Mouse (Mus musculus): Measurements from ENCODE around the gene Kcnip2. TPM values are rescaled to one million over a fixed set of nuclear protein-coding genes. Genes with fewer than 3 reads are reported as not detected.

Kcnip2 gene
- total RNA-seq, 2 experiments from 2014 or later: 0.29 TPM; not detected in 1

GRCm38 (mm10) chr19:45781676-45782075 lies 34.2 kb downstream of the Kcnip2 start:
- DNase-seq: no peak

- DNase-seq: no peak
Measured at GRCm38 (mm10) chr19:45780350-45780915, 35.4 kb downstream of the Kcnip2 start.

- DNase-seq: no peak
Measured at GRCm38 (mm10) chr19:45775486-45775885, 40.4 kb downstream of the Kcnip2 start.

GRCm38 (mm10) chr19:45771501-45771900 lies 44.4 kb downstream of the Kcnip2 start:
- DNase-seq: no peak

- DNase-seq: no peak
Measured at GRCm38 (mm10) chr19:45760810-45761209, 55.1 kb downstream of the Kcnip2 start.

- no peak for DNase-seq
Measured at GRCm38 (mm10) chr19:45758671-45759070, 57.2 kb downstream of the Kcnip2 start.

GRCm38 (mm10) chr19:45753551-45753950 lies 62.3 kb downstream of the Kcnip2 start:
- DNase-seq: no peak

- no peak for DNase-seq
Measured at GRCm38 (mm10) chr19:45751881-45752280, 64.0 kb downstream of the Kcnip2 start.

GRCm38 (mm10) chr19:45749243-45750043 lies 66.4 kb downstream of the Kcnip2 start, which contains the start of gene Npm3:
Gene Npm3, minus strand, starts transcription at chr19:45749591.
- peak; percentile 81 for DNase-seq

- no peak for DNase-seq
Measured at GRCm38 (mm10) chr19:45748691-45749242, 67.1 kb downstream of the Kcnip2 start.

GRCm38 (mm10) chr19:45748206-45748605 lies 67.7 kb downstream of the Kcnip2 start:
- DNase-seq: no peak

GRCm38 (mm10) chr19:45747028-45747867 lies 68.6 kb downstream of the Kcnip2 start:
- peak; percentile 65 for DNase-seq

GRCm38 (mm10) chr19:45746153-45747020 lies 69.5 kb downstream of the Kcnip2 start:
- DNase-seq: peak; percentile 61

- no peak for DNase-seq
Measured at GRCm38 (mm10) chr19:45745344-45746152, 70.3 kb downstream of the Kcnip2 start.

- DNase-seq: peak; percentile 4
Measured at GRCm38 (mm10) chr19:45743619-45744018, 72.2 kb downstream of the Kcnip2 start.

GRCm38 (mm10) chr19:45742984-45743575 lies 72.8 kb downstream of the Kcnip2 start:
- DNase-seq: no peak

- DNase-seq: no peak
Measured at GRCm38 (mm10) chr19:45742218-45742983, 73.5 kb downstream of the Kcnip2 start, which contains the start of gene Fgf8. Gene Fgf8, minus strand, starts transcription at chr19:45742915.

All from gastrocnemius, postnatal 25 days (tissue).